Mouse (Mus musculus) regulatory T cell (primary cell): Measurements from ENCODE around the gene Mylk3.

Experiments
- in situ Hi-C: fragments of 300-600 bp; cut with MboI, MseI; formaldehyde crosslinking; loops from one replicate; pipeline ENCODE4 v1.15.1; 2025; ENCODE audit warnings: high pct_unique_total_duplicates

Gene Mylk3

GRCm38 (mm10) chr8:85321981-85322380 is 64.2 kb downstream of the Mylk3 start:
- in situ Hi-C loops: no loop called here

DNA sequence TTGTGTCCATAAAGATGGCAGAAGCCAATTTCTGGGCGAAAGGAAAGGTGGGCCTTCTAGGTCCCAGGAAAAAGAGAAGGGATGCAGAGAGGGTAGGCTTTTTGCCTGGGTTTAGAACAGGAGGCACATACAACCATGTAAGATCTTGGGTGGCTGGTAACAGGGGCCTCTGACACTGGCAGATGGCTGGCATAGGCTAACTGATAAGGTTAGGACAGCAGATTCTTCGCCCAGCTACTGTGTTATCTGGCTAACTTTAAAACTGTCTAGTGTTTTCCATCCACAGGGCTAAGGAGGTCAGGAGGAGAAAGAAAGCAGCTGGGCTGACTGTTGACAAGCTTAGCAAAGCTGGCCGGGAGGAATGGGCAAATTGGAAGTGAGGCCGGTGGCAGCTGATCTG is 67.6 kb downstream of the Mylk3 start:
- in situ Hi-C loops: loop anchor here (5.0 to 10.0 kb wide), 2 partner anchors 79 to 216 kb away; no protein-coding TSS in a partner anchor

DNA sequence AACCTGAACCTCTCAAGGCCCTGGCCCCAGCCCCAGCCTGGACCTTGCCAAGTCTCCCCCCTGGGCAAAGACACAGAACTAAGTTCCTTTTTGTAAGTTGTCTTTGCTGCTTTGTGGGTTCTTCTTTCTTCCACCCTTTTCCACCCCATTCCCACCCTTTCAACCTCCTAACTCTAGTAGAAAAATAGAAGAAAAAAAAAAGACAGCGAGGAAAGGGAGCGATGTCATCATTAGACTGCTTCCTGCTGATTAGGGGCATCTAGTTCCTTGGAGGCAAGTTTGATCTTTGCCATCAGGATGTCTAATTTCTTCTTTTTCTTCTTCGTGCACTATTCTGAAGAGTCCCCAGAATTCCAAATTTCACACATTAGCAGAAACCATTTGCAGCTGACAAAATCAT is 73.1 kb downstream of the Mylk3 start:
- in situ Hi-C loops: loop anchor here (10.0 kb wide), 1 partner anchor 222 kb away; no protein-coding TSS in a partner anchor

DNA sequence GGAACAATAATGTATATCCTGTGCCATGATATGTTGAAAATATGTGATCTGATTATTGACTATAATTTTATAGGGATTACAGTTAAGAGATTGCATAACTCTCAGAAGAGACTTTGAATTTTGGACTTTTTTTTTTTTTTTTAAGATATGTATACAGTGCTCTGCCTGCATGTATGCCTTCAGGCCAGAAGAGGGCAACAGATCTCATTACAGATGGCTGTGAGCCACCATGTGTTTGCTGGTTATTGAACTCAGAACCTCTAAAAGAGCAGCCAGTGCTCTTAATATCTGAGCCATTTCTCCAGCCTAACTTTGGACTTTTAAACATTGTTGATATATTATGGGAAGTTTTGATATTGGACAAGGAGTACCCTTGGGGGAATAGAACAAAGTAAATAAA is 74.4 kb downstream of the Mylk3 start:
- in situ Hi-C loops: loop anchor here (10.0 kb wide), 1 partner anchor 223 kb away; no protein-coding TSS in a partner anchor

GRCm38 (mm10) chr8:85308564-85308963 is 77.6 kb downstream of the Mylk3 start:
- in situ Hi-C loops: loop anchor here (10.0 kb wide), 1 partner anchor 224 kb away; the partner anchor contains the start of genes Man2b1, Wdr83 and Wdr83os

GRCm38 (mm10) chr8:85303531-85303930 is 82.6 kb downstream of the Mylk3 start:
- in situ Hi-C loops: loop anchor here (10.0 kb wide), 1 partner anchor 219 kb away; the partner anchor contains the start of genes Man2b1, Wdr83 and Wdr83os

- in situ Hi-C loops: loop anchor here (10.0 kb wide), 1 partner anchor 218 kb away; the partner anchor contains the start of genes Man2b1, Wdr83 and Wdr83os
These were observed 83.2 kb downstream of the Mylk3 start for GRCm38 (mm10) chr8:85302931-85303330.

DNA sequence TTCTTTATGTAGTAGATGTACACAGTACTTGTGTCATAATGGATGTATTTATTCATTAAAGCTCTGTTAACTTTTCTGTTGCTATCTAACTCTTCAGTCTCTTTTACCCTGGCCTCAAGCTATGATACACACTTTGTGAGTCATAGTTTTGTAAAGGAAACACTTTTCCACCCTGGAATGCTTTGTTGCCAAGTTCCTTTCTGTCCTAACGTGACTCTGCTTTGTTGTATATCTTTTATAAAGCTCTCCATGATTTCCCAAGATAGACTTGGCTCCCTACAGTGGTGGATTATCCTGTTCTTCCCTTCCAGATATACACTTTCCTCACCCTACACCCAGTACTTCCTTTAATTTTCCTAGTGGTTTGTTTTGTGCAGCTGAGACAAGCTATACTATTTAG is 84.2 kb downstream of the Mylk3 start:
- in situ Hi-C loops: loop anchor here (10.0 kb wide), 1 partner anchor 217 kb away; the partner anchor contains the start of genes Man2b1, Wdr83 and Wdr83os

GRCm38 (mm10) chr8:85299434-85300077 is 86.6 kb downstream of the Mylk3 start, which contains the start of the genes Orc6 and Vps35:
Orc6 (plus strand) TSS chr8:85299632.
Vps35 (minus strand) TSS chr8:85299802.
- in situ Hi-C loops: loop anchor here (10.0 kb wide), 1 partner anchor 215 kb away; the partner anchor contains the start of genes Man2b1, Wdr83 and Wdr83os

- in situ Hi-C loops: no loop called here
These were observed 87.3 kb downstream of the Mylk3 start for GRCm38 (mm10) chr8:85298600-85299433.

DNA sequence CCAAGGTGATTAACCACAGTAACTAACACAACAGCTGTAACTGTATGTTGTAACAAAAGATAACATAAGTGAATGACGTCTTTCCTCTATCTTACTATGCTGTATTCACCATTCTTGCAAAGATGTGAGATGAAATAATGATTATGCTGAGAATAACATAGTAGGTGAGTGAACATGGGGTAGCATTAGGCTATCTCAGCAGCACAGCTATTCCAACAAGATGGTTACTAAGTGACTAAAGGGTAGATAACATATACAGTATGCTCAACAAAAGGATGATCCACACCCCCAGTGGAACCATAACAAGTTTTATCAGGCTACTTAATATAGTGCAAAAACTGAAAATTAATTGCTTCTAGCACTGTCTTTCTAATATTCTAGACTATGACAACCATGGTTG is 99.3 kb downstream of the Mylk3 start:
- in situ Hi-C loops: loop anchor here (10.0 kb wide), 1 partner anchor 258 kb away; no protein-coding TSS in a partner anchor
